Mouse (Mus musculus): Measurements from ENCODE around the gene Fcrl5.

Fcrl5 gene

GRCm38 (mm10) chr3:87500088-87501055 lies 64.8 kb downstream of the Fcrl5 start:
- no peak for DNase-seq

- DNase-seq: no peak
Observed at GRCm38 (mm10) chr3:87501151-87501550, 65.6 kb downstream of the Fcrl5 start.

GRCm38 (mm10) chr3:87502771-87503170 lies 67.2 kb downstream of the Fcrl5 start:
- DNase-seq: no peak

- no peak for DNase-seq
Observed at GRCm38 (mm10) chr3:87504330-87504729, 68.8 kb downstream of the Fcrl5 start.

- DNase-seq: no peak
Observed at GRCm38 (mm10) chr3:87504749-87505425, 69.3 kb downstream of the Fcrl5 start.

- DNase-seq: no peak
Observed at GRCm38 (mm10) chr3:87506456-87507416, 71.2 kb downstream of the Fcrl5 start.

GRCm38 (mm10) chr3:87508205-87508901 lies 72.8 kb downstream of the Fcrl5 start:
- peak; percentile 82 for DNase-seq

- DNase-seq: no peak
Observed at GRCm38 (mm10) chr3:87509061-87509460, 73.5 kb downstream of the Fcrl5 start.

GRCm38 (mm10) chr3:87510832-87511231 lies 75.3 kb downstream of the Fcrl5 start:
- DNase-seq: no peak

GRCm38 (mm10) chr3:87511971-87512765 lies 76.6 kb downstream of the Fcrl5 start:
- no peak for DNase-seq

GRCm38 (mm10) chr3:87515567-87516081 lies 80.1 kb downstream of the Fcrl5 start:
- no peak for DNase-seq

- no peak for DNase-seq
Observed at GRCm38 (mm10) chr3:87518425-87518824, 82.9 kb downstream of the Fcrl5 start.

GRCm38 (mm10) chr3:87521126-87521525 lies 85.6 kb downstream of the Fcrl5 start:
- DNase-seq: no peak

GRCm38 (mm10) chr3:87521833-87522232 lies 86.3 kb downstream of the Fcrl5 start:
- no peak for DNase-seq

GRCm38 (mm10) chr3:87523701-87524100 lies 88.1 kb downstream of the Fcrl5 start:
- no peak for DNase-seq

- DNase-seq: peak; percentile 90
Observed at GRCm38 (mm10) chr3:87525043-87525836, 89.7 kb downstream of the Fcrl5 start, which contains the start of gene Etv3. Gene Etv3 (plus strand): TSS chr3:87525407.

- DNase-seq: no peak
Observed at GRCm38 (mm10) chr3:87525837-87526570, 90.4 kb downstream of the Fcrl5 start.

- no peak for DNase-seq
Observed at GRCm38 (mm10) chr3:87527139-87527538, 91.6 kb downstream of the Fcrl5 start.

GRCm38 (mm10) chr3:87528021-87528420 lies 92.4 kb downstream of the Fcrl5 start:
- DNase-seq: no peak

Measured in cerebellum, adult 9-11 months (tissue).